Mouse (Mus musculus) midbrain, embryonic 11.5 days (tissue): Measurements from ENCODE around the gene Shank2. TPM values are rescaled to one million over a fixed set of nuclear protein-coding genes. Genes with fewer than 3 reads are reported as not detected.

ENCODE experiments used
- ATAC-seq: fragments of 200-750 bp; cut with Nextera tagmentation; 2 replicates; pipeline ENCODE4 v1.8.0; 2017; ENCODE audit warnings: moderate TSS enrichment, moderate library complexity; ENCODE audit not compliant: low FRiP score
- DNase-seq: peaks from one replicate; pipeline ENCODE4 v3.0.0; 2015; ENCODE audit warnings: low spot score; ENCODE audit errors: missing footprints
- H3K27ac ChIP-seq: fragments of 300-500 bp; sonication (generic); 2 replicates; pipeline ENCODE4 v1.5.1; 2014; ENCODE audit warnings: low read depth, low read length
- H3K27me3 ChIP-seq: fragments of 300-500 bp; sonication (generic); 2 replicates; pipeline ENCODE4 v1.6.1; 2014; ENCODE audit warnings: mild to moderate bottlenecking, low read length, moderate library complexity, mixed read lengths; ENCODE audit not compliant: control insufficient read depth, insufficient read depth
- H3K36me3 ChIP-seq: fragments of 300-500 bp; sonication (generic); 2 replicates; pipeline ENCODE4 v1.6.1; 2014; ENCODE audit warnings: mild to moderate bottlenecking, low read length, moderate library complexity, mixed read lengths; ENCODE audit not compliant: control insufficient read depth, insufficient read depth
- H3K4me1 ChIP-seq: fragments of 300-500 bp; sonication (generic); 2 replicates; pipeline ENCODE4 v1.6.1; 2014; ENCODE audit warnings: low read length; ENCODE audit not compliant: control insufficient read depth, insufficient read depth
- H3K4me2 ChIP-seq: fragments of 300-500 bp; sonication (generic); 2 replicates; pipeline ENCODE4 v1.6.1; 2014; ENCODE audit warnings: mild to moderate bottlenecking, moderate library complexity
- H3K4me3 ChIP-seq: fragments of 300-500 bp; sonication (generic); 2 replicates; pipeline ENCODE4 v1.5.1; 2014; ENCODE audit warnings: low read depth, low read length
- H3K9ac ChIP-seq: fragments of 300-500 bp; sonication (generic); 2 replicates; pipeline ENCODE4 v1.6.1; 2014; ENCODE audit warnings: low read length
- H3K9me3 ChIP-seq: fragments of 300-500 bp; sonication (generic); 2 replicates; pipeline ENCODE4 v1.6.1; 2016; ENCODE audit warnings: low read length; ENCODE audit not compliant: control insufficient read depth
- WGBS: fragments of 180-500 bp; shearing (Covaris S2); extraction: QIAGEN DNeasy Blood & Tissue Kit; methylation state at CpG from one replicate; pipeline ENCODE4 v1.1.7; 2014; 5-methylcytosine and 5-hydroxymethylcytosine counted together
- polyA plus RNA-seq: library from polyadenylated mRNA; unstranded; fragments of >200 nt; fragmentation: Nextera tagmentation; extraction: Ambion mirVana; gene quantifications from 2 replicates; pipeline ENCODE4 v1.2.1, GENCODE M21; 2014

Shank2 gene
- polyA plus RNA-seq, 1 experiment from 2014 or later = 2.2 TPM

DNA sequence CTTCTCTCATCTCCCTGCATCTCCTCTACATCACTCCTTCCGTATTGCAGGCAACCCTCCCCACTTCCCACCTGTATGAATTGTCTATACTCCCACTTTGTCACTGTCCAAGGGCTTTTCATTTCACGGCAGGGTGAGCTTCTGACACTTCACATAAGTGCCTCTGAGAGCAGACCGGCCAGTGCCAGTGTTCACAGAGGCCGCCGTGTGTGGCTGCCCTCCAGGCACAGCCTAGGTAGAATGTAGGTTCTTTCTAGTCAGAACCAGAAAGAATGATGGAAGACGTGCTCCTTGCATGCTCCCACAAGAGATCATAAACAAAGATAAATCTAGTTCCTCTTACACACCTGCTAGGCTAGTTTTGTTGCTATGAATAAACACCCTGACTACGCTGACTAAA lies 265.0 kb downstream of the Shank2 start:
- 82% methylated on average over 7 of the region's 7 CpGs for WGBS
- Histone ChIP-seq H3K27me3 (no peaks in the 10 kb centered on the region), H3K36me3 (no peaks in the 10 kb centered on the region), H3K4me2 (no peak overlapping the region), H3K9me3 (no peaks in the 10 kb centered on the region), H3K4me3 (no peak overlapping the region), H3K27ac (no peak overlapping the region), H3K9ac (no peak overlapping the region), H3K4me1 (no peaks in the 10 kb centered on the region)
- no peak for ATAC-seq
- no peak for DNase-seq

DNA sequence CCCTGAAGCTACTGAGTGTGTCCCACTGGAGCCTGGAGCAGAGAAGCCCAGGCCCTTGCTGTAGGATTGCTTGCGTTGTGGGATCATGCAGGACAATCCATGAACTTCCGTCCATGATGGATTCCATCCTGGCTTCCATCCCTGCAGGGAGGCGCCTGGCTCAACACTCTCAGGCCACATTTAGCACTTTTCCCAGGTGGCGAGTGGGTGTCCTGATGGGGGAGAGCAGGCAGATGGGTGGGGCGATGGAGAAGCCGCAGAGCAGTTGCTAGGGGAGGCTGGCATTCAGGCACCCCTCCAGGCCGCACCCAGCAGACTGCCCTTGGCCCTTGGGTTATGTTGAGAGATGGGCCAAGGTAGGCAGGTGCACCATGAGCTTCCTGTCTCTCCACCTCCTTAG lies 266.6 kb downstream of the Shank2 start:
- no peak overlapping the region for H3K9ac ChIP-seq
- WGBS = 91% methylated on average over 7 of the region's 7 CpGs
- no peak for DNase-seq
- no peaks in the 10 kb centered on the region for H3K36me3 ChIP-seq
- no peak overlapping the region for H3K4me2 ChIP-seq
- H3K9me3 ChIP-seq = no peaks in the 10 kb centered on the region
- no peaks in the 10 kb centered on the region for H3K4me1 ChIP-seq
- H3K27me3 ChIP-seq = no peaks in the 10 kb centered on the region
- no peak overlapping the region for H3K27ac ChIP-seq
- H3K4me3 ChIP-seq = no peak overlapping the region
- no peak for ATAC-seq

DNA sequence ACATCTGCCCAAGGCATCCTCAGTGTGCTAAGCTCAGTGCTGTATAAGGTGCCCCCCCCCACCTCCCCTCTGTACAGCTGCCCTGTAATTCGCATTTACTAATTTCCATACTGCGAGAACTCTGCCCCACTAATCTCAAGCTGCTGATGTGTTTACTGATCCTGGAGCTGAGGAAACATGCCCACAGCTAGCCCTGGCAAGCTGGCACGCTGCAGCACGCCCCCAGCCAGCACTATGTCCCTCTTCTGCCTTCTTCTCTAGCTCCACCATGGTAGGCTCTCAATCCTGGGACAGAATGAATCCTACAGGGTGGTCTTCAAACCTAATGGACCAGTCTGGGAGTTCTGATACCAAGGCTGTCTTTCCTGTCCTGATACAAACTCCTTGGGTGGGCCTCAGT lies 267.1 kb downstream of the Shank2 start:
- Histone ChIP-seq H3K9ac (no peak overlapping the region), H3K27ac (no peak overlapping the region), H3K36me3 (no peaks in the 10 kb centered on the region), H3K27me3 (no peaks in the 10 kb centered on the region), H3K4me1 (no peaks in the 10 kb centered on the region), H3K4me2 (no peak overlapping the region), H3K9me3 (no peaks in the 10 kb centered on the region), H3K4me3 (no peak overlapping the region)
- no peak for DNase-seq
- WGBS = 88% methylated on average over 4 of the region's 4 CpGs
- no peak for ATAC-seq

DNA sequence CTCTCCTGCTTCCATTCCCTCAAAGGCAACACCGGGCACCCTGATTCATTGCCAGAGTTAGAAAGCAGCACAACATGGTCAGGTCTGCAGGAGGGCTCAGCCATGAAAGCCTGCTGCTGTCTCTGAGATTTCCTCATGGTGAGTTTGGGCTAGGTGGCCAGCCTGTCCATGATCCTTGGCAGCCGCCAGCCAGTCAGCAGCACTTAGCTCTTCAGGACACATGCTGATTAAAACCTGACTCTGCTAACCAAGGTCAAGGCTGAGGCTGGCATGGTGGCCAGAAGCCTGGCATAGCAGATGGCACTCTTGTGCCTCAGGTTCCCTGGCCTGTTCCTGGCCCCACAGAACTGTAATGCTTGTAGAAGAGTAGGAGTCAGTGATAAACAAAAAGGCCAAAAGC lies 269.3 kb downstream of the Shank2 start:
- no peaks in the 10 kb centered on the region for H3K9me3 ChIP-seq
- H3K27me3 ChIP-seq = no peaks in the 10 kb centered on the region
- H3K4me3 ChIP-seq = no peak overlapping the region
- H3K36me3 ChIP-seq = no peaks in the 10 kb centered on the region
- H3K4me1 ChIP-seq = no peaks in the 10 kb centered on the region
- no peak overlapping the region for H3K9ac ChIP-seq
- 81% methylated on average over 2 of the region's 2 CpGs for WGBS
- ATAC-seq (no peak), DNase-seq (no peak)
- no peak overlapping the region for H3K4me2 ChIP-seq
- H3K27ac ChIP-seq = no peak overlapping the region

- no peaks in the 10 kb centered on the region for H3K36me3 ChIP-seq
- H3K9ac ChIP-seq = no peak overlapping the region
- H3K9me3 ChIP-seq = no peaks in the 10 kb centered on the region
- ATAC-seq (no peak), DNase-seq (no peak)
- WGBS = 80% methylated on average over 4 of the region's 4 CpGs
- no peak overlapping the region for H3K4me2 ChIP-seq
- no peaks in the 10 kb centered on the region for H3K27me3 ChIP-seq
- peaks cover 7% of the 10 kb centered on the region for H3K4me1 ChIP-seq
- no peak overlapping the region for H3K4me3 ChIP-seq
- no peak overlapping the region for H3K27ac ChIP-seq
These were observed 277.0 kb downstream of the Shank2 start for GRCm38 (mm10) chr7:144278703-144279102.

GRCm38 (mm10) chr7:144283701-144284100 lies 282.0 kb downstream of the Shank2 start:
- Histone ChIP-seq H3K4me3 (peak overlapping the region; percentile 45), H3K4me1 (peaks cover 17% of the 10 kb centered on the region), H3K9me3 (no peaks in the 10 kb centered on the region), H3K36me3 (no peaks in the 10 kb centered on the region), H3K4me2 (peak overlapping the region; percentile 85), H3K27ac (peak overlapping the region; percentile 87), H3K9ac (peak overlapping the region; percentile 83), H3K27me3 (no peaks in the 10 kb centered on the region)
- DNase-seq (peak; percentile 92), ATAC-seq (peak; percentile 55)
- 6% methylated on average over 6 of the region's 6 CpGs for WGBS

- Histone ChIP-seq H3K4me1 (peaks cover 17% of the 10 kb centered on the region), H3K27me3 (no peaks in the 10 kb centered on the region), H3K9ac (peak overlapping the region; percentile 83), H3K27ac (peak overlapping the region; percentile 87), H3K4me2 (peak overlapping the region; percentile 85), H3K36me3 (no peaks in the 10 kb centered on the region), H3K4me3 (peak overlapping the region; percentile 45), H3K9me3 (no peaks in the 10 kb centered on the region)
- DNase-seq (peak; percentile 96), ATAC-seq (peak; percentile 90)
- WGBS = under 1% methylated on average over 40 of the region's 45 CpGs
These were observed 282.7 kb downstream of the Shank2 start for GRCm38 (mm10) chr7:144284241-144285065.

DNA sequence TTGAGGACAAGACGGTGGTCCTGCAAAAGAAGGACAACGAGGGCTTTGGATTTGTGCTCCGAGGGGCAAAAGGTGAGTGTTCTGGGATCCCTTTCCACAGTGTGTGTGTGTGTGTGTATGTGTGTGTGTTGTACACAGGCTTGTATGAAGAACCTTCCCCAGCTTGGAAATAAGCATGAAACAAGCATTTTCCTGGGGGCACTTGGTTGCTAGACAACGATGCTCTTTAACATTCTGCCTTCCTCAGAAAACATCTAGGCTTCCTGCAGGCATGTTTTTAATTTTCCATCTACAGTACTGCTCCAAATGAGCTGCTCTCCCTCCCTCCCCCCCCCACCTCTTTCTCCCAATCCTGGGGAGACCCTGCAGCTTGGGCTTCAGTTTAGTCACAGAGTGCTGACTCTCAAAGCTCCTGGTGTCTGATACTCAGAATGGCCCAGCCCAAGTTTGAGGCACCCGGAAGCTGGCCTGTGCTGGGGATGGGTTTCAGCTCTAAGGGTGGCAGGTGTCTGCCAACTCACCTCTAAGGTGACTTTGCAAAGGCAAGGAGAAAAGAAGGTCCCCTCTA lies 283.4 kb downstream of the Shank2 start:
- H3K4me1 ChIP-seq = peaks cover 17% of the 10 kb centered on the region
- ATAC-seq = peak; percentile 15; the same call in 1 of the 2 replicates
- WGBS = 16% methylated on average over 5 of the region's 5 CpGs

GRCm38 (mm10) chr7:144285912-144286311 lies 284.2 kb downstream of the Shank2 start:
- Histone ChIP-seq H3K27ac (no peak overlapping the region), H3K36me3 (no peaks in the 10 kb centered on the region), H3K9me3 (no peaks in the 10 kb centered on the region), H3K4me2 (peak overlapping the region; percentile 85), H3K9ac (no peak overlapping the region), H3K27me3 (no peaks in the 10 kb centered on the region), H3K4me1 (peaks cover 17% of the 10 kb centered on the region), H3K4me3 (peak overlapping the region; percentile 3; the same call in 1 of the 2 replicates)
- DNase-seq (no peak), ATAC-seq (no peak)
- 73% methylated on average over 4 of the region's 4 CpGs for WGBS

More for the DNA sequence above, 283.4 kb downstream of the Shank2 start:
- Histone ChIP-seq H3K36me3 (no peaks in the 10 kb centered on the region), H3K4me2 (peak overlapping the region; percentile 85), H3K9ac (peak overlapping the region; percentile 83), H3K27me3 (no peaks in the 10 kb centered on the region), H3K9me3 (no peaks in the 10 kb centered on the region), H3K4me3 (peak overlapping the region; percentile 45), H3K27ac (peak overlapping the region; percentile 87)
- peak; percentile 84 for DNase-seq
